Mouse (Mus musculus): ENCODE results near the gene Rab3gap1. TPM values are rescaled to one million over a fixed set of nuclear protein-coding genes. Genes with fewer than 3 reads are reported as not detected.

Rab3gap1 gene
- polyA plus RNA-seq, 1 experiment from 2014 or later = 21.1 TPM

GRCm38 (mm10) chr1:127983274-127983993, 114.9 kb downstream of the Rab3gap1 start:
- Histone ChIP-seq H3K9me3 (ENCODE audit: control insufficient read depth, low read length) (no peaks in the 10 kb centered on the region), H3K4me1 (ENCODE audit: control insufficient read depth, insufficient read depth, low read depth, low read length) (no peaks in the 10 kb centered on the region), H3K4me3 (ENCODE audit: low read length) (no peak overlapping the region), H3K9ac (ENCODE audit: low read depth, low read length) (no peak overlapping the region), H3K4me2 (ENCODE audit: low read length) (no peak overlapping the region), H3K27me3 (replicated peaks; ENCODE audit: control insufficient read depth, insufficient read depth, low read length) (no peaks in the 10 kb centered on the region), H3K27ac (ENCODE audit: low read depth, low read length) (no peak overlapping the region), H3K36me3 (ENCODE audit: control insufficient read depth, insufficient read depth, low read length) (no peaks in the 10 kb centered on the region)
- 89% methylated on average over 5 of the region's 5 CpGs for WGBS
- no peak for ATAC-seq

- no peak overlapping the region for H3K9ac ChIP-seq (ENCODE audit: low read depth, low read length)
- ATAC-seq = no peak
Measured at GRCm38 (mm10) chr1:127985391-127985790, 116.8 kb downstream of the Rab3gap1 start.

GRCm38 (mm10) chr1:127988246-127988645, 119.7 kb downstream of the Rab3gap1 start:
- no peak overlapping the region for H3K9ac ChIP-seq (ENCODE audit: low read depth, low read length)
- H3K4me3 ChIP-seq (ENCODE audit: low read length) = no peak overlapping the region
- no peak for ATAC-seq
- H3K27ac ChIP-seq (ENCODE audit: low read depth, low read length) = no peak overlapping the region
- no peaks in the 10 kb centered on the region for H3K36me3 ChIP-seq (ENCODE audit: control insufficient read depth, insufficient read depth, low read length)
- WGBS = 90% methylated on average over 3 of the region's 3 CpGs
- H3K9me3 ChIP-seq (ENCODE audit: control insufficient read depth, low read length) = no peaks in the 10 kb centered on the region
- H3K27me3 ChIP-seq (replicated peaks; ENCODE audit: control insufficient read depth, insufficient read depth, low read length) = no peaks in the 10 kb centered on the region
- peaks cover 7% of the 10 kb centered on the region for H3K4me1 ChIP-seq (ENCODE audit: control insufficient read depth, insufficient read depth, low read depth, low read length)
- H3K4me2 ChIP-seq (ENCODE audit: low read length) = no peak overlapping the region

More at GRCm38 (mm10) chr1:127985391-127985790, 116.8 kb downstream of the Rab3gap1 start:
- H3K27me3 ChIP-seq (replicated peaks; ENCODE audit: control insufficient read depth, insufficient read depth, low read length) = no peaks in the 10 kb centered on the region
- H3K4me1 ChIP-seq (ENCODE audit: control insufficient read depth, insufficient read depth, low read depth, low read length) = peaks cover 4% of the 10 kb centered on the region
- no peak overlapping the region for H3K27ac ChIP-seq (ENCODE audit: low read depth, low read length)
- H3K4me2 ChIP-seq (ENCODE audit: low read length) = no peak overlapping the region
- 24% methylated on average over 3 of the region's 3 CpGs for WGBS
- H3K36me3 ChIP-seq (ENCODE audit: control insufficient read depth, insufficient read depth, low read length) = no peaks in the 10 kb centered on the region
- H3K4me3 ChIP-seq (ENCODE audit: low read length) = no peak overlapping the region
- H3K9me3 ChIP-seq (ENCODE audit: control insufficient read depth, low read length) = no peaks in the 10 kb centered on the region

- H3K4me3 ChIP-seq (ENCODE audit: low read length) = no peak overlapping the region
- no peaks in the 10 kb centered on the region for H3K36me3 ChIP-seq (ENCODE audit: control insufficient read depth, insufficient read depth, low read length)
- H3K27me3 ChIP-seq (replicated peaks; ENCODE audit: control insufficient read depth, insufficient read depth, low read length) = no peaks in the 10 kb centered on the region
- no peak overlapping the region for H3K9ac ChIP-seq (ENCODE audit: low read depth, low read length)
- 76% methylated on average over 4 of the region's 4 CpGs for WGBS
- no peak for ATAC-seq
- H3K9me3 ChIP-seq (ENCODE audit: control insufficient read depth, low read length) = no peaks in the 10 kb centered on the region
- H3K4me2 ChIP-seq (ENCODE audit: low read length) = no peak overlapping the region
- peaks cover 7% of the 10 kb centered on the region for H3K4me1 ChIP-seq (ENCODE audit: control insufficient read depth, insufficient read depth, low read depth, low read length)
- H3K27ac ChIP-seq (ENCODE audit: low read depth, low read length) = no peak overlapping the region
Measured at GRCm38 (mm10) chr1:127989387-127989786, 120.8 kb downstream of the Rab3gap1 start.

GRCm38 (mm10) chr1:127989876-127990731, 121.5 kb downstream of the Rab3gap1 start:
- ATAC-seq = peak; percentile 91
- no peak overlapping the region for H3K9ac ChIP-seq (ENCODE audit: low read depth, low read length)
- peak overlapping the region; percentile 24; the same call in 1 of the 2 replicates for H3K4me2 ChIP-seq (ENCODE audit: low read length)
- peak overlapping the region; percentile 80 for H3K27ac ChIP-seq (ENCODE audit: low read depth, low read length)
- WGBS = 32% methylated on average over 9 of the region's 9 CpGs
- no peaks in the 10 kb centered on the region for H3K9me3 ChIP-seq (ENCODE audit: control insufficient read depth, low read length)
- H3K36me3 ChIP-seq (ENCODE audit: control insufficient read depth, insufficient read depth, low read length) = no peaks in the 10 kb centered on the region
- H3K4me1 ChIP-seq (ENCODE audit: control insufficient read depth, insufficient read depth, low read depth, low read length) = peaks cover 7% of the 10 kb centered on the region
- H3K27me3 ChIP-seq (replicated peaks; ENCODE audit: control insufficient read depth, insufficient read depth, low read length) = no peaks in the 10 kb centered on the region
- no peak overlapping the region for H3K4me3 ChIP-seq (ENCODE audit: low read length)

Other genes with a start within 250 kb of the Rab3gap1 start
- 49.0 and 50.5 TPM in 2 replicates for gene Tmem163, start 189.2 kb upstream of the Rab3gap1 start, polyA plus RNA-seq (2015; fragmentation: Nextera tagmentation; extraction: Ambion mirVana)
- 0.14 TPM in 1 of 2 replicates, not detected in the other for gene Acmsd, start 139.4 kb upstream of the Rab3gap1 start, polyA plus RNA-seq (2015; fragmentation: Nextera tagmentation; extraction: Ambion mirVana)
- 75.6 and 84.4 TPM in 2 replicates for gene Ccnt2, start 94.6 kb upstream of the Rab3gap1 start, polyA plus RNA-seq (2015; fragmentation: Nextera tagmentation; extraction: Ambion mirVana)
- 0.84 and 1.1 TPM in 2 replicates for gene Map3k19, start 13.7 kb upstream of the Rab3gap1 start, polyA plus RNA-seq (2015; fragmentation: Nextera tagmentation; extraction: Ambion mirVana)
- 3.3 and 4.6 TPM in 2 replicates for gene Zranb3, start 234.3 kb downstream of the Rab3gap1 start, polyA plus RNA-seq (2015; fragmentation: Nextera tagmentation; extraction: Ambion mirVana)
- gene R3hdm1, start 234.5 kb downstream of the Rab3gap1 start, polyA plus RNA-seq (2015; fragmentation: Nextera tagmentation; extraction: Ambion mirVana) = 74.9 and 79.6 TPM in 2 replicates

Data from hindbrain, embryonic 16.5 days (tissue).